Mouse (Mus musculus): ENCODE data around the gene Usp7. TPM values are rescaled to one million over a fixed set of nuclear protein-coding genes. Genes with fewer than 3 reads are reported as not detected.
"Not testable (repeated sequence)": the region's sequence is repeated elsewhere in the genome, so short reads cannot be mapped to it uniquely, and the experiment has no call there.

The Usp7 gene
- polyA plus RNA-seq, 1 experiment from 2014 or later: 26.5 TPM

GRCm38 (mm10) chr16:8737666-8738541 is 54.2 kb downstream of the Usp7 start:
- Histone ChIP-seq H3K9me3 (replicated peaks) (no peaks in the 10 kb centered on the region), H3K27ac (peak overlapping the region; percentile 96), H3K4me3 (replicated peaks) (peak overlapping the region; percentile 99), H3K4me2 (peak overlapping the region; percentile 70), H3K36me3 (peaks cover 29% of the 10 kb centered on the region), H3K4me1 (replicated peaks) (peaks cover 64% of the 10 kb centered on the region), H3K27me3 (no peaks in the 10 kb centered on the region), H3K9ac (peak overlapping the region; percentile 100)
- ATAC-seq (ENCODE audit: low read depth): peak; percentile 8; the same call in 1 of the 2 replicates
- no peak for DNase-seq
- WGBS (ENCODE audit: insufficient replicate concordance): under 1% methylated on average over 78 of the region's 110 CpGs

- peak overlapping the region; percentile 96 for H3K27ac ChIP-seq
Measured at GRCm38 (mm10) chr16:8737341-8737665, 54.8 kb downstream of the Usp7 start.

GRCm38 (mm10) chr16:8736757-8737156 is 55.4 kb downstream of the Usp7 start:
- Histone ChIP-seq H3K4me1 (replicated peaks) (peaks cover 67% of the 10 kb centered on the region), H3K4me2 (peak overlapping the region; percentile 70), H3K4me3 (replicated peaks) (peak overlapping the region; percentile 99), H3K9ac (peak overlapping the region; percentile 100), H3K27me3 (no peaks in the 10 kb centered on the region), H3K36me3 (peaks cover 39% of the 10 kb centered on the region), H3K9me3 (replicated peaks) (no peaks in the 10 kb centered on the region), H3K27ac (peak overlapping the region; percentile 96)
- no peak for ATAC-seq (ENCODE audit: low read depth)
- no peak for DNase-seq
- 3% methylated on average over 7 of the region's 7 CpGs for WGBS (ENCODE audit: insufficient replicate concordance)

More at GRCm38 (mm10) chr16:8737341-8737665, 54.8 kb downstream of the Usp7 start:
- peak overlapping the region; percentile 70 for H3K4me2 ChIP-seq
- ATAC-seq (ENCODE audit: low read depth): no peak
- WGBS (ENCODE audit: insufficient replicate concordance): 0% methylated on average over 11 of the region's 11 CpGs
- H3K9ac ChIP-seq: peak overlapping the region; percentile 100
- no peaks in the 10 kb centered on the region for H3K9me3 ChIP-seq (replicated peaks)
- peaks cover 34% of the 10 kb centered on the region for H3K36me3 ChIP-seq
- H3K27me3 ChIP-seq: no peaks in the 10 kb centered on the region
- H3K4me3 ChIP-seq (replicated peaks): peak overlapping the region; percentile 99
- H3K4me1 ChIP-seq (replicated peaks): peaks cover 64% of the 10 kb centered on the region
- DNase-seq: no peak

- Histone ChIP-seq H3K4me1 (replicated peaks) (peaks cover 67% of the 10 kb centered on the region), H3K4me3 (replicated peaks) (peak overlapping the region; percentile 99), H3K36me3 (peaks cover 46% of the 10 kb centered on the region), H3K27me3 (no peaks in the 10 kb centered on the region), H3K4me2 (peak overlapping the region; percentile 70), H3K27ac (peak overlapping the region; percentile 96), H3K9ac (peak overlapping the region; percentile 100), H3K9me3 (replicated peaks) (no peaks in the 10 kb centered on the region)
- ATAC-seq (ENCODE audit: low read depth) (0 out of 2 replicates have a peak, but pooled peaks have one; percentile 15), DNase-seq (no peak)
- WGBS (ENCODE audit: insufficient replicate concordance): 9% methylated on average over 8 of the region's 8 CpGs
Measured at GRCm38 (mm10) chr16:8736032-8736431, 56.1 kb downstream of the Usp7 start.

- DNase-seq: no peak
- H3K27ac ChIP-seq: peak overlapping the region; percentile 96
- no peaks in the 10 kb centered on the region for H3K27me3 ChIP-seq
- WGBS (ENCODE audit: insufficient replicate concordance): 68% methylated on average over 4 of the region's 4 CpGs
- no peaks in the 10 kb centered on the region for H3K9me3 ChIP-seq (replicated peaks)
- H3K36me3 ChIP-seq: peaks cover 52% of the 10 kb centered on the region
- H3K4me3 ChIP-seq (replicated peaks): peak overlapping the region; percentile 99
- no peak for ATAC-seq (ENCODE audit: low read depth)
- H3K4me2 ChIP-seq: peak overlapping the region; percentile 70
- H3K9ac ChIP-seq: peak overlapping the region; percentile 100
- peaks cover 73% of the 10 kb centered on the region for H3K4me1 ChIP-seq (replicated peaks)
Measured at GRCm38 (mm10) chr16:8734693-8735092, 57.4 kb downstream of the Usp7 start.

GRCm38 (mm10) chr16:8733624-8734023 is 58.5 kb downstream of the Usp7 start:
- Histone ChIP-seq H3K4me2 (peak overlapping the region; percentile 70), H3K4me1 (replicated peaks) (peaks cover 77% of the 10 kb centered on the region), H3K27ac (peak overlapping the region; percentile 96), H3K4me3 (replicated peaks) (peak overlapping the region; percentile 99), H3K9me3 (replicated peaks) (no peaks in the 10 kb centered on the region), H3K36me3 (peaks cover 59% of the 10 kb centered on the region), H3K9ac (0 out of 2 replicates have a peak overlapping the region, but pooled peaks have one; percentile 15), H3K27me3 (no peaks in the 10 kb centered on the region)
- ATAC-seq (ENCODE audit: low read depth) (no peak), DNase-seq (no peak)
- WGBS (ENCODE audit: insufficient replicate concordance): 73% methylated on average over 4 of the region's 4 CpGs

GRCm38 (mm10) chr16:8732450-8732849 is 59.7 kb downstream of the Usp7 start:
- not testable (repeated sequence) for H3K4me3 ChIP-seq (replicated peaks); H3K9me3 ChIP-seq (replicated peaks); H3K27me3 ChIP-seq; ATAC-seq (ENCODE audit: low read depth); H3K9ac ChIP-seq; DNase-seq
- H3K36me3 ChIP-seq: peaks cover 67% of the 10 kb centered on the region
- WGBS (ENCODE audit: insufficient replicate concordance): 71% methylated on average over 4 of the region's 4 CpGs
- peaks cover 86% of the 10 kb centered on the region for H3K4me1 ChIP-seq (replicated peaks)
- H3K27ac ChIP-seq: peak overlapping the region; percentile 25; the same call in 1 of the 2 replicates
- H3K4me2 ChIP-seq: peak overlapping the region; percentile 17; the same call in 1 of the 2 replicates

GRCm38 (mm10) chr16:8731630-8732029 is 60.5 kb downstream of the Usp7 start:
- DNase-seq (no peak), ATAC-seq (ENCODE audit: low read depth) (no peak)
- peak overlapping the region; percentile 65 for H3K27ac ChIP-seq
- no peaks in the 10 kb centered on the region for H3K9me3 ChIP-seq (replicated peaks)
- peak overlapping the region; percentile 18; the same call in 1 of the 2 replicates for H3K9ac ChIP-seq
- H3K4me3 ChIP-seq (replicated peaks): peak overlapping the region; percentile 19
- no peaks in the 10 kb centered on the region for H3K27me3 ChIP-seq
- WGBS (ENCODE audit: insufficient replicate concordance): 61% methylated on average over 7 of the region's 7 CpGs
- H3K4me1 ChIP-seq (replicated peaks): peaks cover 93% of the 10 kb centered on the region
- peaks cover 67% of the 10 kb centered on the region for H3K36me3 ChIP-seq
- H3K4me2 ChIP-seq: peak overlapping the region; percentile 29

GRCm38 (mm10) chr16:8728111-8728748 is 63.9 kb downstream of the Usp7 start:
- Histone ChIP-seq H3K9ac (no peak overlapping the region), H3K4me3 (replicated peaks) (no peak overlapping the region), H3K27ac (0 out of 2 replicates have a peak overlapping the region, but pooled peaks have one; percentile 8), H3K36me3 (peaks cover 47% of the 10 kb centered on the region), H3K9me3 (replicated peaks) (no peaks in the 10 kb centered on the region), H3K4me1 (replicated peaks) (peaks cover 93% of the 10 kb centered on the region), H3K27me3 (no peaks in the 10 kb centered on the region), H3K4me2 (no peak overlapping the region)
- WGBS (ENCODE audit: insufficient replicate concordance): 82% methylated on average over 5 of the region's 5 CpGs
- ATAC-seq (ENCODE audit: low read depth) (peak; percentile 19; the same call in 1 of the 2 replicates), DNase-seq (no peak)

- WGBS (ENCODE audit: insufficient replicate concordance): 78% methylated on average over 2 of the region's 2 CpGs
- peaks cover 38% of the 10 kb centered on the region for H3K36me3 ChIP-seq
- no peak overlapping the region for H3K9ac ChIP-seq
- H3K27ac ChIP-seq: 0 out of 2 replicates have a peak overlapping the region, but pooled peaks have one; percentile 13
- H3K4me1 ChIP-seq (replicated peaks): peaks cover 93% of the 10 kb centered on the region
- DNase-seq (no peak), ATAC-seq (ENCODE audit: low read depth) (no peak)
- no peaks in the 10 kb centered on the region for H3K27me3 ChIP-seq
- H3K4me3 ChIP-seq (replicated peaks): no peak overlapping the region
- no peaks in the 10 kb centered on the region for H3K9me3 ChIP-seq (replicated peaks)
- no peak overlapping the region for H3K4me2 ChIP-seq
Measured at GRCm38 (mm10) chr16:8725807-8726206, 66.3 kb downstream of the Usp7 start.

- no peak overlapping the region for H3K4me2 ChIP-seq
- no peaks in the 10 kb centered on the region for H3K27me3 ChIP-seq
- ATAC-seq (ENCODE audit: low read depth) (no peak), DNase-seq (no peak)
- WGBS (ENCODE audit: insufficient replicate concordance): 80% methylated on average over 3 of the region's 3 CpGs
- H3K4me3 ChIP-seq (replicated peaks): no peak overlapping the region
- H3K36me3 ChIP-seq: peaks cover 31% of the 10 kb centered on the region
- peaks cover 94% of the 10 kb centered on the region for H3K4me1 ChIP-seq (replicated peaks)
- no peak overlapping the region for H3K27ac ChIP-seq
- H3K9ac ChIP-seq: no peak overlapping the region
- no peaks in the 10 kb centered on the region for H3K9me3 ChIP-seq (replicated peaks)
Measured at GRCm38 (mm10) chr16:8724031-8724430, 68.1 kb downstream of the Usp7 start.

All from liver, embryonic 13.5 days (tissue).